8 mouse cellular contexts compared by ENCODE assay signal in genomic region chr1:91968710-91969379, GRCm38 (mm10).
DNase-seq lines count a peak whose midpoint lies in the region; ATAC-seq and TF ChIP-seq lines count a peak whose summit lies in the region.

No protein-coding gene starts in this region.

- H3K27ac ChIP-seq in neural tube, embryonic 15.5 days (replicated peaks): no peak overlapping the region
- no peak overlapping the region for H3K27ac ChIP-seq in kidney, postnatal 0 days
- no peak overlapping the region for H3K27ac ChIP-seq in lung, embryonic 14.5 days (ENCODE audit: low read depth)

- no peak overlapping the region for H3K4me2 ChIP-seq in neural tube, embryonic 15.5 days
- no peak overlapping the region for H3K4me2 ChIP-seq in kidney, postnatal 0 days (ENCODE audit: low read length)
- H3K4me2 ChIP-seq in lung, embryonic 14.5 days: no peak overlapping the region

- no peaks in the 10 kb centered on the region for H3K9me3 ChIP-seq in neural tube, embryonic 15.5 days (replicated peaks)
- no peaks in the 10 kb centered on the region for H3K9me3 ChIP-seq in kidney, postnatal 0 days (replicated peaks; ENCODE audit: low read length)
- H3K9me3 ChIP-seq in lung, embryonic 14.5 days (ENCODE audit: low read depth, low read length): no peaks in the 10 kb centered on the region

- WGBS in neural tube, embryonic 15.5 days: 57% methylated on average over 5 of the region's 5 CpGs
- 55% methylated on average over 5 of the region's 5 CpGs for WGBS in kidney, postnatal 0 days
- WGBS in lung, embryonic 14.5 days: 57% methylated on average over 5 of the region's 5 CpGs

- peak; percentile 67 for TF ChIP-seq CTCF in kidney, postnatal 0 days (IDR thresholded peaks at IDR 0.05; ENCODE audit: low read depth)
- TF ChIP-seq CTCF in lung, embryonic 14.5 days (IDR thresholded peaks at IDR 0.05; ENCODE audit: low read depth): peak; percentile 76

- DNase-seq in neural tube, embryonic 10.5 days (ENCODE audit: extremely low spot score, low spot score): peak; percentile 57
- peak; percentile 26 for DNase-seq in adrenal gland, adult 8-10 months
- DNase-seq in embryo, embryonic 9.5 days (ENCODE audit: extremely low spot score): peak; percentile 61
- DNase-seq in kidney, postnatal 0 days (ENCODE audit: low spot score): peak; percentile 55
- DNase-seq in lung, embryonic 14.5 days: peak; percentile 82
- DNase-seq in right cerebral cortex, postnatal 25 days: peak; percentile 48
- no peak for DNase-seq in spleen, postnatal 4 days (ENCODE audit: low spot score in 2 of 2)

- no peak overlapping the region for H3K9ac ChIP-seq in neural tube, embryonic 15.5 days (replicated peaks)
- H3K9ac ChIP-seq in kidney, postnatal 0 days (ENCODE audit: low read depth, low read length): no peak overlapping the region
- H3K9ac ChIP-seq in lung, embryonic 14.5 days: no peak overlapping the region

- 0 out of 2 replicates have a peak, but pooled peaks cover 8% of the 10 kb centered on the region for H3K4me1 ChIP-seq in neural tube, embryonic 15.5 days
- no peaks in the 10 kb centered on the region for H3K4me1 ChIP-seq in kidney, postnatal 0 days (replicated peaks; ENCODE audit: insufficient read depth, low read length)
- H3K4me1 ChIP-seq in lung, embryonic 14.5 days (ENCODE audit: insufficient read depth): no peaks in the 10 kb centered on the region

- H3K4me3 ChIP-seq in neural tube, embryonic 15.5 days (replicated peaks): no peak overlapping the region
- no peak overlapping the region for H3K4me3 ChIP-seq in kidney, postnatal 0 days (replicated peaks; ENCODE audit: low read depth, low read length)
- H3K4me3 ChIP-seq in lung, embryonic 14.5 days (ENCODE audit: low read depth, low read length): no peak overlapping the region

- no peak for ATAC-seq in neural tube, embryonic 15.5 days (ENCODE audit: low FRiP score)
- no peak for ATAC-seq in kidney, postnatal 0 days (replicated peaks; ENCODE audit: low FRiP score, low read depth)
- no peak for ATAC-seq in lung, embryonic 14.5 days (ENCODE audit: insufficient read depth)

- H3K36me3 ChIP-seq in neural tube, embryonic 15.5 days: peaks cover 73% of the 10 kb centered on the region
- H3K36me3 ChIP-seq in kidney, postnatal 0 days (ENCODE audit: insufficient read depth, low read length): peaks cover 62% of the 10 kb centered on the region
- H3K36me3 ChIP-seq in lung, embryonic 14.5 days (ENCODE audit: insufficient read depth): peaks cover 54% of the 10 kb centered on the region

- no peaks in the 10 kb centered on the region for H3K27me3 ChIP-seq in neural tube, embryonic 15.5 days (replicated peaks)
- H3K27me3 ChIP-seq in kidney, postnatal 0 days (ENCODE audit: insufficient read depth, low read length): no peaks in the 10 kb centered on the region
- no peaks in the 10 kb centered on the region for H3K27me3 ChIP-seq in lung, embryonic 14.5 days (ENCODE audit: insufficient read depth, low read length)

Comparison
In these comparisons a context has a peak if more than half of its experiments do, and no peak if none do; other contexts are left out.
1. DNase-seq: peak in neural tube, embryonic 10.5 days (single experiment), adrenal gland, adult 8-10 months (single experiment), embryo, embryonic 9.5 days (single experiment), kidney, postnatal 0 days (single experiment), lung, embryonic 14.5 days (single experiment) and right cerebral cortex, postnatal 25 days (single experiment); none in spleen, postnatal 4 days (0 of 2).